Mouse (Mus musculus): ENCODE results near the gene Snrnp70.

GRCm38 (mm10) chr7:45353041-45353440, 42.5 kb downstream of the Snrnp70 start:
- no peak for TF ChIP-seq CTCF (IDR thresholded peaks at IDR 0.05; ENCODE audit: insufficient read depth, low read length)
- TF ChIP-seq POLR2A (IDR thresholded peaks at IDR 0.05; ENCODE audit: borderline replicate concordance, extremely low read depth, low read depth, low read length) = no peak
